Mouse (Mus musculus) pancreas, adult 10 weeks (tissue): ENCODE data around the gene Numa1. TPM values are rescaled to one million over a fixed set of nuclear protein-coding genes. Genes with fewer than 3 reads are reported as not detected.

Experiments used
- polyA plus RNA-seq: library from polyadenylated mRNA; stranded (reverse); fragments of 350-450 nt; fragmentation: Illumina TruSeq; extraction: RNeasy Lipid Tissue Mini Kit (QIAGEN cat#74804); gene quantifications from one replicate; pipeline ENCODE4 v1.2.3, GENCODE M21; 2015; ENCODE audit warnings: low read depth, low replicate concordance; ENCODE audit not compliant: insufficient read depth

Gene Numa1
- 26.7 TPM for polyA plus RNA-seq

DNA sequence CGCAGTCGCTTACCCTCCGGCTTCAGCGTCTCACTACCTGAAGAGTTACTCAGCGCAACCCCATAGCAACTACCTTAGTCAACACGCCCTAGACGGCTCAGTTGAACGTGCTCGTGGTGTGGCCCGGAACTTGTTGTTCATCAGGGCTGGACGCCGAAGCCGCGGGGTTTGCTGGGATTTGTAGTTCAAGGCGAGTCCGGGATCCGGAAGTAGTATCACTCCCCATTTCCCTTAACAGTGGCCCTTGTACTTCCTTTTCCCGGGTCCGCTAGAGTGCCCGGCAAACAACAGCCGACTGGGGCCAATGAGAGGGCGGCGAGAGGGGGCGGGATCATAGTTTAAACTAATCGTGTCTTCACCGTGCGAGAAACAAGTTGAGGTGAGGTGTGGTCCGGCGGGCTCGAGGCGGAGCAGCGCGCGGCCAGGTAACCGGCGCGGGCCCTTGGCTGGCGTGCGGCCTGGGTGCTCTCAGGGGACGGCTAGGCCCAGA lies at the start of gene Numa1, which contains the start of gene Lrrc51:
TSS of gene Numa1 (plus strand) at position 361 of the 490 bp plus-strand sequence.
TSS of gene Lrrc51 (minus strand) at position 145 of the 490 bp plus-strand sequence.

DNA sequence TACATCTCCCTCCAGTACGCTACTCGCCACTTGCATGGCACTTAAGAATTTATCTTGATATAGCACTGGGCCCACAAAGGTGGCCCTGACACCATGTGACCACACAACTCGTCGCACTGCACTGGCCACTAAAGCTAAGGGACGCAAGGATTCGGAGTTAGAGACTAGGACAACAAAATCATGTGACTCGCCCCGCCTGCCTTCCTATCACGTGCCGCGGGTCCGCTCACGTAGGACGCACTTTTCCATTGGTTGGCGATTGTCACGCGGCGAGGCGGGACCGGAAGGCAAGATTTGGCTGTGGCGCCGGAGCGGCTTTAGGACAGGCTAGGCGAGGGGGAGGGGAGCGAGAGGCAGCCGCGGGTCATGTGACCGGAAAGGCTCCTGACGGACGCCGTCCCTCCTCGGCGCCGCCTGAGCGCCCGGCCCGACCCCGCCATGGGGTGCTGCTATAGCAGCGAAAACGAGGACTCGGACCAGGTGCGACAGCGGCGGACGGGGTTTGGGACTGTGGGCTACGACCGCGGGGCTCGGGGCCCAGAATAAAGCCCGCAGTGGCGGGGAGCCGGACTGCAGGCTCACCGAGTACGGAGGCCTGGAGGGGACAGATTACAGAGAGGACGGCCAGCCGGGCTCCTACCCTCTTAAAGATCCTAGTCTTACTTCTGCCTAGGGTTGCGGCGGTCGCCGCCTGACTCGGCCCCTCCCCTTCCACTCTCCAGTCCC lies 28.2 kb upstream of the Numa1 start, which contains the start of gene Lamtor1:
TSS of gene Lamtor1 (plus strand) at position 344 of the 726 bp plus-strand sequence.

DNA sequence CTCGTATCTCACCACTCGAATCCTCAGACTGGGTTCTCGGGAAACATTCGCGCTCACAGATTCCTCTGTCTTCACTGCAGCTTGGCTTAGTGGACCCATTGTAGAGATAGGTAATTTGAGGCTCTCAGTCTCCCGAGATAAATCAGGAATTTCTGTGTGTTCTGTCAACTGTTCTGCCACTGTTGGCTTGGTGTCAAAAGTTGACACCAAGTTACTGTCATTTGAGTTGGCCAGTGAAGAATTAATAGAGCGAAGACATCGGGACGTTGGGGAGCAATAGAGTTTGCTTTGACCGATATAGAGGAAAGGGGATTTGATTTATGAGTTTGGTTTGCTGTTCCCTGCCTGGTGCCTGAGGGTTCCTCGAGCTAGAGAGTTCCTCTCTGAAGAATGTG lies 27.6 kb upstream of the Numa1 start, which contains the start of gene Tomt:
TSS of gene Tomt (minus strand) at position 73 of the 395 bp plus-strand sequence.

DNA sequence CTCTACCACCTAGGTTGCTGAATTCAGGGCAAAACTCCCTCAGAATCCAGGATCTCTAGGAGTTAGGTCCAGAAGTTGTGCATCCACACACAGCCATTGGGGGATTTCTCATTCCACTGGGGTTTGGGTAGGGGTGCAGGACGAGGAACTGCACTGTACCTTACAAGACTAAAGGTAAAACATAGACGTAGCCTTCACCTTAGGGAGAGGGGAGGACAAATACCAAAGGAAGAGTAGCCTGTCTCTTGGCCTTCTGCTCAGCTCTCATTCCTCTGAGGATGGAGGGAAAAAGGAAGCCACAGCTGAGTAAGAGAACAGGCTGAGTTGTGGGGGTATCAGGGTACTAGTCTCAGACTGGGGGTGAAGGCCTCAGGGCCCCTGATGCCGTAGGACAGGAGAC lies 84.7 kb downstream of the Numa1 start, which contains the start of gene Il18bp:
TSS of gene Il18bp (minus strand) at position 101 of the 400 bp plus-strand sequence.

Other genes with a start within 250 kb of the Numa1 start
- not detected for gene Phox2a, start 115.8 kb upstream of the Numa1 start, polyA plus RNA-seq
- 24.1 TPM for gene Inppl1, start 95.9 kb upstream of the Numa1 start, polyA plus RNA-seq
- gene Folr2, start 76.9 kb upstream of the Numa1 start, polyA plus RNA-seq, result 7.3 TPM
- 6.8 TPM for gene Anapc15, start 70.4 kb upstream of the Numa1 start, polyA plus RNA-seq
- 2.5 TPM for gene Folr1, start 63.3 kb upstream of the Numa1 start, polyA plus RNA-seq
- gene Lamtor1, start 28.2 kb upstream of the Numa1 start, polyA plus RNA-seq, result 21.4 TPM
- gene Tomt, start 27.8 kb upstream of the Numa1 start, polyA plus RNA-seq, result not detected
- 12.1 TPM for gene Lrrc51, start 216 bp upstream of the Numa1 start, polyA plus RNA-seq
- 5.5 TPM for gene Il18bp, start 84.6 kb downstream of the Numa1 start, polyA plus RNA-seq
- gene Rnf121, start 131.4 kb downstream of the Numa1 start, polyA plus RNA-seq, result 7.9 TPM
- gene Xndc1, start 131.4 kb downstream of the Numa1 start, polyA plus RNA-seq, result 7.2 TPM
- 1.0 TPM for gene Xntrpc, start 131.6 kb downstream of the Numa1 start, polyA plus RNA-seq
- not detected for gene Trpc2, start 149.0 kb downstream of the Numa1 start, polyA plus RNA-seq
- not detected for gene Art1, start 167.6 kb downstream of the Numa1 start, polyA plus RNA-seq
- not detected for gene Art5, start 175.4 kb downstream of the Numa1 start, polyA plus RNA-seq
- not detected for gene Chrna10, start 182.7 kb downstream of the Numa1 start, polyA plus RNA-seq